Mouse (Mus musculus): ENCODE measurements around the gene Sdr9c7. TPM values are rescaled to one million over a fixed set of nuclear protein-coding genes. Genes with fewer than 3 reads are reported as not detected.
"Not testable (repeated sequence)": the region's sequence is repeated elsewhere in the genome, so short reads cannot be mapped to it uniquely, and the experiment has no call there.

Gene Sdr9c7
- polyA plus RNA-seq, 1 experiment, result not detected

GRCm38 (mm10) chr10:127904718-127905446 lies 6.6 kb downstream of the Sdr9c7 start:
- Histone ChIP-seq H3K27ac (ENCODE audit: insufficient read depth, low read depth, low read length) (no peak overlapping the region), H3K4me1 (ENCODE audit: control insufficient read depth, insufficient read depth, low read length) (no peaks in the 10 kb centered on the region)
- TF ChIP-seq POLR2A (IDR thresholded peaks at IDR 0.05; ENCODE audit: borderline replicate concordance, low read depth, low read length), result no peak

DNA sequence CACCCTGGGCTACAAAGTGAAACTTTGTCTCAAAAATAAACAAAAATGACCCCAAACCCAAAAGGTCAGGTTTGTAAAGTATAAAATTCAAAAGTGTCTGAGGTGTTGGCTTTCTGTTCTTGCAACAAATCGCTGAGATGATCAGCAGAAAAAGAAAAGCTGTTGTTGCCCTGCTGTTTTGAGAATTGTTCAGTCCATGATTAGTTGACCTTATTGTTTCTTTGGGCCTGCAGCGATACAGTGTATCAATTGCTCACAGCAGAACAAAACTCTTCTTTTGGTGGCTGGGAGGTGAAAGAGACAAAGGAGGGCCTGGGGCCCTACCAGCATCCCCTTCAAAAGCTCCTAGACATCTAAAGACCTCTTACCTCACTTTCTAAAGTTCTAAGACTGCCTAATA lies 7.8 kb downstream of the Sdr9c7 start:
- TF ChIP-seq CTCF (IDR thresholded peaks at IDR 0.05; ENCODE audit: low read depth, low read length) (no peak), POLR2A (IDR thresholded peaks at IDR 0.05; ENCODE audit: borderline replicate concordance, low read depth, low read length) (no peak)
- Histone ChIP-seq H3K27ac (ENCODE audit: insufficient read depth, low read depth, low read length) (no peak overlapping the region), H3K4me1 (ENCODE audit: control insufficient read depth, insufficient read depth, low read length) (no peaks in the 10 kb centered on the region), H3K4me3 (ENCODE audit: insufficient read depth, low read length) (no peak overlapping the region)

More at GRCm38 (mm10) chr10:127904718-127905446, 6.6 kb downstream of the Sdr9c7 start:
- no peak overlapping the region for H3K4me3 ChIP-seq (ENCODE audit: insufficient read depth, low read length)

GRCm38 (mm10) chr10:127907386-127907951 lies 9.2 kb downstream of the Sdr9c7 start:
- no peak overlapping the region for H3K4me3 ChIP-seq (ENCODE audit: insufficient read depth, low read length)
- no peaks in the 10 kb centered on the region for H3K4me1 ChIP-seq (ENCODE audit: control insufficient read depth, insufficient read depth, low read length)
- no peak overlapping the region for H3K27ac ChIP-seq (ENCODE audit: insufficient read depth, low read depth, low read length)
- no peak for TF ChIP-seq CTCF (IDR thresholded peaks at IDR 0.05; ENCODE audit: low read depth, low read length)
- no peak for TF ChIP-seq POLR2A (IDR thresholded peaks at IDR 0.05; ENCODE audit: borderline replicate concordance, low read depth, low read length)

DNA sequence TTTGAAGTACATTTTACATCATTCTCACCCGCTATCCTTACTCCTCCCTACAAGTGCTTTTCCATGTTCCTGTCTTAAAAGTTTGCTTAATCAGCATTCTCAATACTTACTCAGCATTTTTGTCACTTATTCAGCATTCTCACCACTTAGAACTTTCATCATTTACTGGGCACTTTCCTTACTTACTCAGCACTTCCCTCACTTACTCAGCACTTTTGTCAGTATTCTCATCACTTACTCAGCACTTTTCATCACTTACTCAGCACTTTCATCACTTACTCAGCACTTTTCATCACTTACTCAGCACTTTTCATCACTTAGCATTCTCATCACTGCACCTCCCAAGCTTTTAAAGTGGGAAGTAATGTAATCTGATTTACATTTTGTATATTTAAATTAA lies 17.3 kb downstream of the Sdr9c7 start:
- no peak for TF ChIP-seq CTCF (IDR thresholded peaks at IDR 0.05; ENCODE audit: low read depth, low read length)
- TF ChIP-seq POLR2A (IDR thresholded peaks at IDR 0.05; ENCODE audit: borderline replicate concordance, low read depth, low read length), result no peak
- H3K4me3 ChIP-seq (ENCODE audit: insufficient read depth, low read length), result no peak overlapping the region
- H3K4me1 ChIP-seq (ENCODE audit: control insufficient read depth, insufficient read depth, low read length), result no peaks in the 10 kb centered on the region
- no peak overlapping the region for H3K27ac ChIP-seq (ENCODE audit: insufficient read depth, low read depth, low read length)

DNA sequence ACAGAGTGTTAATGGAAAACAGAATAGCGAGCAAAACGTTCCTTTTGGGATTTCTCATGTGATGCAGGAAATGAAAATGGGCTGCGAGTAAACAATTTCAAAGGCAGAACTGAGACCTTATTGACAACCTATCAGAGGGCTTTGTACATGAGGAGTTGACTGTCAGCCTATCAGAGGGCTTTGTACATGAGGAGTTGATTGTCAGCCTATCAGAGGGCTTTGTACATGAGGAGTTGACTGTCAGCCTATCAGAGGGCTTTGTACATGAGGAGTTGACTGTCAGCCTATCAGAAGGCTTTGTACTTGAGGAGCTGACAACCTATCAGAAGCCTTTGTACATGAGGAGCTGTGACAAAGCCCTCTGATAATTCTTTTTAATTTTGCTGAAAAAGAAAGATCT lies 18.9 kb downstream of the Sdr9c7 start:
- H3K4me1 ChIP-seq (ENCODE audit: control insufficient read depth, insufficient read depth, low read length); H3K4me3 ChIP-seq (ENCODE audit: insufficient read depth, low read length); H3K27ac ChIP-seq (ENCODE audit: insufficient read depth, low read depth, low read length): not testable (repeated sequence)

- Histone ChIP-seq H3K27ac (ENCODE audit: insufficient read depth, low read depth, low read length) (no peak overlapping the region), H3K4me3 (ENCODE audit: insufficient read depth, low read length) (no peak overlapping the region), H3K4me1 (ENCODE audit: control insufficient read depth, insufficient read depth, low read length) (no peaks in the 10 kb centered on the region)
- TF ChIP-seq POLR2A (IDR thresholded peaks at IDR 0.05; ENCODE audit: borderline replicate concordance, low read depth, low read length) (no peak), CTCF (IDR thresholded peaks at IDR 0.05; ENCODE audit: low read depth, low read length) (no peak)
Measured at GRCm38 (mm10) chr10:127917651-127918050, 19.3 kb downstream of the Sdr9c7 start.

GRCm38 (mm10) chr10:127922241-127922640 lies 23.9 kb downstream of the Sdr9c7 start:
- TF ChIP-seq CTCF (IDR thresholded peaks at IDR 0.05; ENCODE audit: low read depth, low read length), result no peak
- TF ChIP-seq POLR2A (IDR thresholded peaks at IDR 0.05; ENCODE audit: borderline replicate concordance, low read depth, low read length), result no peak
- Histone ChIP-seq H3K4me3 (ENCODE audit: insufficient read depth, low read length) (no peak overlapping the region), H3K4me1 (ENCODE audit: control insufficient read depth, insufficient read depth, low read length) (no peaks in the 10 kb centered on the region), H3K27ac (ENCODE audit: insufficient read depth, low read depth, low read length) (no peak overlapping the region)

- Histone ChIP-seq H3K27ac (ENCODE audit: insufficient read depth, low read depth, low read length) (no peak overlapping the region), H3K4me1 (ENCODE audit: control insufficient read depth, insufficient read depth, low read length) (no peaks in the 10 kb centered on the region), H3K4me3 (ENCODE audit: insufficient read depth, low read length) (no peak overlapping the region)
- TF ChIP-seq CTCF (IDR thresholded peaks at IDR 0.05; ENCODE audit: low read depth, low read length), result no peak
- TF ChIP-seq POLR2A (IDR thresholded peaks at IDR 0.05; ENCODE audit: borderline replicate concordance, low read depth, low read length), result no peak
Measured at GRCm38 (mm10) chr10:127923024-127923423, 24.7 kb downstream of the Sdr9c7 start.

GRCm38 (mm10) chr10:127924597-127925378 lies 26.5 kb downstream of the Sdr9c7 start:
- TF ChIP-seq CTCF (IDR thresholded peaks at IDR 0.05; ENCODE audit: low read depth, low read length) (no peak), POLR2A (IDR thresholded peaks at IDR 0.05; ENCODE audit: borderline replicate concordance, low read depth, low read length) (no peak)
- H3K4me1 ChIP-seq (ENCODE audit: control insufficient read depth, insufficient read depth, low read length), result no peaks in the 10 kb centered on the region
- no peak overlapping the region for H3K27ac ChIP-seq (ENCODE audit: insufficient read depth, low read depth, low read length)
- no peak overlapping the region for H3K4me3 ChIP-seq (ENCODE audit: insufficient read depth, low read length)

DNA sequence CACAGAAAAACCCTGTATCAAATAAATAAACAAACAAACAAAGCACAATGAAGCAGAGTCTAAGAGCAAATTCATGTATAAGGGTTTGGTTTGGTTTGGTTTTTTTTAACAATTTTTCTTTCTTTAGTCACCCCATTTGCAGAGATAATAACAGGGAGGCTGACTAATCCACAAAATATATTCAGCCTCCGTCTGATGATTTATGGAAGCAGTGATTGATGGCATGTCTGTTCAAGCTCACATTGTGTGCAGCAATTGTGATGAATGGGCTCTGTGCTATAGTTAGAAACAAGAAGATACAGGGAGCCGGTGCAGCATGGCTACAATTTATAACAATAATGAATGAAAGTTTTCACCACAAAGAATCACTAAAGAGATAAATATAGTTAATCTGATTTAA lies 29.4 kb downstream of the Sdr9c7 start:
- no peak overlapping the region for H3K4me3 ChIP-seq (ENCODE audit: insufficient read depth, low read length)
- H3K27ac ChIP-seq (ENCODE audit: insufficient read depth, low read depth, low read length), result no peak overlapping the region
- no peaks in the 10 kb centered on the region for H3K4me1 ChIP-seq (ENCODE audit: control insufficient read depth, insufficient read depth, low read length)
- TF ChIP-seq POLR2A (IDR thresholded peaks at IDR 0.05; ENCODE audit: borderline replicate concordance, low read depth, low read length), result no peak
- no peak for TF ChIP-seq CTCF (IDR thresholded peaks at IDR 0.05; ENCODE audit: low read depth, low read length)

Data from bone marrow macrophage, adult 2 months (primary cell).